Mouse (Mus musculus) lung, postnatal 0 days (tissue): ENCODE measurements at regions not wholly inside any gene's neighbourhood (a gene's known extent, or its start where the extent isn't known, plus 50 kb on each side); places are given as distances from the start of the nearest gene placed in this dataset.

Experiments
- ATAC-seq: fragments of 200-750 bp; cut with Nextera tagmentation; 2 replicates; pipeline ENCODE4 v1.8.0; 2017; ENCODE audit warnings: moderate library complexity
- DNase-seq: peaks from one replicate; pipeline ENCODE4 v3.0.0-alpha.2; 2016; ENCODE audit warnings: low spot score
- H3K27ac ChIP-seq: fragments of 300-500 bp; sonication (generic); 2 replicates; pipeline ENCODE4 v1.5.1; 2014; ENCODE audit warnings: antibody characterized with exemption, mild to moderate bottlenecking, low read length, mixed read lengths
- H3K27me3 ChIP-seq: fragments of 300-500 bp; sonication (generic); replicated peaks from 2 replicates; pipeline ENCODE4 v1.6.1; 2014; ENCODE audit warnings: low read length, mixed read lengths; ENCODE audit not compliant: insufficient read depth
- H3K36me3 ChIP-seq: fragments of 300-500 bp; sonication (generic); 2 replicates; pipeline ENCODE4 v1.6.1; 2014; ENCODE audit warnings: low read length, mixed read lengths; ENCODE audit not compliant: insufficient read depth
- H3K4me1 ChIP-seq: fragments of 300-500 bp; sonication (generic); 2 replicates; pipeline ENCODE4 v1.6.1; 2014; ENCODE audit warnings: antibody characterized with exemption, low read depth, low read length, mixed read lengths; ENCODE audit not compliant: insufficient read depth
- H3K4me2 ChIP-seq: fragments of 300-500 bp; sonication (generic); replicated peaks from 2 replicates; pipeline ENCODE4 v1.6.1; 2014; ENCODE audit warnings: low read depth, mild to moderate bottlenecking, low read length, moderate library complexity, mixed read lengths
- H3K4me3 ChIP-seq: fragments of 300-500 bp; sonication (generic); 2 replicates; pipeline ENCODE4 v1.5.1; 2014; ENCODE audit warnings: low read depth, low read length
- H3K9ac ChIP-seq: fragments of 300-500 bp; sonication (generic); replicated peaks from 2 replicates; pipeline ENCODE4 v1.6.1; 2014; ENCODE audit warnings: low read depth, mild to moderate bottlenecking
- H3K9me3 ChIP-seq: fragments of 300-500 bp; sonication (generic); 2 replicates; pipeline ENCODE4 v1.6.1; 2016; ENCODE audit warnings: low read length, mixed read lengths
- CTCF ChIP-seq: IDR thresholded peaks from 2 replicates; pipeline ENCODE4 v1.5.1; 2016; ENCODE audit warnings: antibody characterized with exemption, mild to moderate bottlenecking
- EP300 ChIP-seq: IDR thresholded peaks from 2 replicates; pipeline ENCODE4 v1.6.1; 2016; ENCODE audit warnings: antibody characterized with exemption, mild to moderate bottlenecking, control low read depth
- WGBS: fragments of 180-500 bp; shearing (Covaris S2); extraction: QIAGEN DNeasy Blood & Tissue Kit; methylation state at CpG from one replicate; pipeline ENCODE4 v1.1.7; 2014; 5-methylcytosine and 5-hydroxymethylcytosine counted together

DNA sequence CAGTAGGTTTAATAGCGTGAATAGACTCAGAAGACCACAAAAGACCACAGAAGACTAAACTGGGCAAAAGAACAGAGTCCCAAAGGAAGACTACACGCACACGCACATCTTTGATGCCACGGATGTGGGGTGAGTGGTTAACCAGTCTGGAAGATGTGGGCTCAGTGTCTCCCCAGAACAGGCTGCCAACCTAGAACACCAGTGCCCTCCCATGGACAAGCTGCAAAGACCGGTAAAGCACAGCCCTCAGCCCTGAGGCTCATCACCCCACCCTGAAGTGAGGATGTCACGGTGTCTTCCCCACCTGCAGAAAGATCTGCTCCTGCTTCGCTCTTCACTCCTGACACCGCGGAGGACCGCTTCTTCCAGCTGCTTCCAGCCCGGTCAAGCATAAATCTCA, 295.9 kb downstream of the Agtpbp1 start:
- H3K9ac ChIP-seq = no peak overlapping the region
- no peak for ATAC-seq
- H3K27me3 ChIP-seq = no peaks in the 10 kb centered on the region
- H3K9me3 ChIP-seq = no peaks in the 10 kb centered on the region
- DNase-seq = no peak
- 67% methylated on average over 11 of the region's 11 CpGs for WGBS
- H3K4me2 ChIP-seq = no peak overlapping the region
- H3K4me1 ChIP-seq = no peaks in the 10 kb centered on the region
- H3K27ac ChIP-seq = no peak overlapping the region
- H3K36me3 ChIP-seq = no peaks in the 10 kb centered on the region
- H3K4me3 ChIP-seq = no peak overlapping the region
- TF ChIP-seq EP300 = no peak
- peak; percentile 39 for TF ChIP-seq CTCF

DNA sequence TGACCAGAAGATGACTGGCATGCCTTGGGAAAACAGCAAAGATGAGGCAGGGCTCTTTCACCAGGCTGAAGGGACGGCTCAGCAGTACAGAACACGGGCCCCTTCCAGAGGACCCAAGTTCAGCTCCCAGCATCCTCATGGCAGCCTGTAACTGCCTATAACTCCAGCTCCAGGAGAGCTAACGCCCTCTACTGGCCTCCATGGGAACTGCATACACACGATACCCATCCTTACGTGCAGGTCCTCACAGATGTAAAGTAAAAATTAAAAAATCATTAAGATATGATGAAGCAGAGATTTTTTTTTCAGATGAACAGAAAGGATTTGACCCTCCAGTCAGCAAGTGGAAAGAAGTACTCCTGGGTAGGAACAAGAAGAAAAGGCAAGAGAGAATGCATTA, 303.8 kb downstream of the Agtpbp1 start:
- TF ChIP-seq CTCF = no peak
- TF ChIP-seq EP300 = no peak
- no peak overlapping the region for H3K9ac ChIP-seq
- no peaks in the 10 kb centered on the region for H3K27me3 ChIP-seq
- no peaks in the 10 kb centered on the region for H3K9me3 ChIP-seq
- 74% methylated on average over 5 of the region's 5 CpGs for WGBS
- no peaks in the 10 kb centered on the region for H3K36me3 ChIP-seq
- no peak overlapping the region for H3K4me2 ChIP-seq
- H3K27ac ChIP-seq = no peak overlapping the region
- no peaks in the 10 kb centered on the region for H3K4me1 ChIP-seq
- H3K4me3 ChIP-seq = no peak overlapping the region
- no peak for DNase-seq
- ATAC-seq = no peak

DNA sequence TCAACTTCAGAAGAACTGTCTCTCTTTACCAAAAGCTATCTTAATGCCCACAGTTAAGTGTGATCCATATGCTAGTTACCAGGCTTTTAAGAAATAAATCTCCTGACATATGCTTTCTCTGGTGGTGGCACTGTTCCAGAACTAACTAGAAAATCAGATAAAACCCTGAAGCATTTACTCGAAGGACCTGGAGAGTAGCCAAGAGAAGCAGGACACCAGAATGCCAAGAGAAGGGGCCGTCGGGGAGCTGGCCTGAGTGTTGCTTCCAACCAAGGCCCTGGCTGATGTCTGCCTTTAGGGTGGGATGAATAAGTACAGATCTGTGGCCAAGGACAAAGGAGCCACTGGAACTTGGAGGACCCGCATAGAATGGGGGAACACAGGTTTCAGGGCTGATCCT, 305.9 kb downstream of the Agtpbp1 start:
- no peaks in the 10 kb centered on the region for H3K36me3 ChIP-seq
- DNase-seq = peak; percentile 69
- H3K9ac ChIP-seq = no peak overlapping the region
- H3K4me3 ChIP-seq = no peak overlapping the region
- H3K4me2 ChIP-seq = no peak overlapping the region
- 34% methylated on average over 4 of the region's 4 CpGs for WGBS
- no peaks in the 10 kb centered on the region for H3K4me1 ChIP-seq
- TF ChIP-seq EP300 = no peak
- TF ChIP-seq CTCF = no peak
- ATAC-seq = no peak
- no peak overlapping the region for H3K27ac ChIP-seq
- H3K27me3 ChIP-seq = no peaks in the 10 kb centered on the region
- H3K9me3 ChIP-seq = no peaks in the 10 kb centered on the region

DNA sequence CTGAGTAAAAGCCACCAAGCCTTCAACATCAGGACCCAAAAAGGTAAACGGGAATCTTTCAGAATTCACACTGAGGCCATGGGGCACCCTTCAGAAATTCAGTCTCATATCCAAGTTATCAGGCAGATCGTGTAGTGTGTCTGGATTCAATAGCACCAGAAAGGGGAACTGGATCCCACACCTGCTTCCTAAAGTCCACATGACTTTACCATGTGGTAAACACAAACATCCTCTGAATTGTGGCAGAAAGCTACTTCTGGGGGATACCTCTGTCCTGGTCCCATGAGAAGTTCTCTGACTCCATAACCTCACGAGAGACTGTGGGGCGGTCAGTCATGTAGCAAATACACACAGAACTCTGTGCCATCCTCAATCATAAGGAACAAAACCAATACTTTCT, 313.4 kb downstream of the Agtpbp1 start:
- Histone ChIP-seq H3K36me3 (no peaks in the 10 kb centered on the region), H3K9me3 (no peaks in the 10 kb centered on the region), H3K4me3 (no peak overlapping the region), H3K4me1 (no peaks in the 10 kb centered on the region), H3K9ac (no peak overlapping the region), H3K4me2 (no peak overlapping the region), H3K27ac (no peak overlapping the region), H3K27me3 (no peaks in the 10 kb centered on the region)
- WGBS = 77% methylated on average over 4 of the region's 4 CpGs
- TF ChIP-seq EP300 = no peak
- no peak for TF ChIP-seq CTCF
- ATAC-seq (no peak), DNase-seq (no peak)

DNA sequence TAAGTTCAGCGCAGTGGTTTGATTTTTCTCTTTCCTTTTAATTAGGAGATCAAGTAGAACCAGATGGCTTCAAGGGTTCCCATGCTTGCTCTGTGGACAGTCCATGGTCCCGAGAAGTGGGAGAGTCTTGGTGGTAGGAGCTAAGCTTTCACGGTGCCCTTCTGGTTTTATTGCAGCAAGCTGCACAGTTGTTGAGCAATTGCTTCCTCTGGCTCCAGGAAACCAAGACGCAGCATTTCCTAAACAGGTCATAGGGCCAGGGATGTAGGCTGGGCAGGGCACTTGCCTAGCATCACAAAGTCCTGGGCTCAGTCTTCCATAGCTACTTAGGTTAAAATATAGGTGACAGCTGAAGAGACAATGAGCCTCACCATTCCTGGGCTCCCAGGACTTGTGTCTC, 318.2 kb downstream of the Agtpbp1 start:
- no peak overlapping the region for H3K4me3 ChIP-seq
- H3K9ac ChIP-seq = no peak overlapping the region
- H3K4me1 ChIP-seq = no peaks in the 10 kb centered on the region
- TF ChIP-seq EP300 (no peak), CTCF (no peak)
- H3K36me3 ChIP-seq = no peaks in the 10 kb centered on the region
- ATAC-seq (no peak), DNase-seq (no peak)
- H3K9me3 ChIP-seq = no peaks in the 10 kb centered on the region
- no peak overlapping the region for H3K27ac ChIP-seq
- WGBS = 63% methylated on average over 4 of the region's 4 CpGs
- H3K27me3 ChIP-seq = no peaks in the 10 kb centered on the region
- H3K4me2 ChIP-seq = no peak overlapping the region

DNA sequence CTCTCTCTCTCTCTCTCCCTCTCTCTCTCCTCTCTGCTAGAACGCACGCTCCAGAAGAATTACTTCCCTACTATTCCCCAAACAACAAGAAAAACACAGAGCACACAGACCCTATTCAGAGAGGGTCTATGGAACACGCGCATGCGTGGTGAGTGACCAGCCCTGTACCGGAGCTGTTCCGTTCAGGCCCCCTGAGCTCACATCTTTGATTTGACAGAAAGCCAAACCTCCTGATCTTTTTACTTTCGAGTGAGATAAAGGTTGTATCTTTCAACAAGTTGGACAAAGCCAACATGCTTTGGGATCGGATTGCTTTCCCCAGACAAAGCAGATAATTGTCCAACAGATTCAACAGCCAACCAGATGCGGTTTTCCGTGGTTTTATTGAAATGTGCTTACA, 320.9 kb downstream of the Agtpbp1 start:
- Histone ChIP-seq H3K4me3 (no peak overlapping the region), H3K4me2 (no peak overlapping the region), H3K9ac (no peak overlapping the region), H3K27ac (no peak overlapping the region), H3K36me3 (no peaks in the 10 kb centered on the region), H3K27me3 (no peaks in the 10 kb centered on the region), H3K4me1 (no peaks in the 10 kb centered on the region), H3K9me3 (no peaks in the 10 kb centered on the region)
- TF ChIP-seq CTCF (no peak), EP300 (no peak)
- DNase-seq (no peak), ATAC-seq (no peak)
- 73% methylated on average over 11 of the region's 11 CpGs for WGBS

DNA sequence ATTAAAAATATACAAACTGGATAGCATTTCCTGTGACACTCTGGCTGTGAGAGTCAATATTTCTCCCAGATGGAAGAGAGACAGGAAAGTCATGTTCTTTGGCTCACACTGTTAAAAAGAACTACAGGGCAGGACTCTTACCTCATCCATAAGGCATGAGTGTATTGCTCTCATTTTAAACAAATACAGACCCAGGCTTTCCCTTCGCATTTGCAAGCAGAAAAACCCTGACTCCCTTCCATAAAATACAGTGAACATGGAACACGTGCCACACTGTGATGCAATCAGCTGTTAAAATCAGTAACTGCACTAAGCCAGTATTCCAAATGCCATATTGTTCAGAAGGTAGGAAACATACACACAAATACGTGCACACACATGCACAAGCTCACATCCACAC, 323.1 kb downstream of the Agtpbp1 start:
- DNase-seq (peak; percentile 55), ATAC-seq (peak; percentile 65)
- WGBS = 37% methylated on average over 3 of the region's 3 CpGs
- H3K36me3 ChIP-seq = no peaks in the 10 kb centered on the region
- no peak overlapping the region for H3K4me3 ChIP-seq
- no peak overlapping the region for H3K27ac ChIP-seq
- no peaks in the 10 kb centered on the region for H3K4me1 ChIP-seq
- no peak overlapping the region for H3K4me2 ChIP-seq
- H3K9ac ChIP-seq = no peak overlapping the region
- H3K9me3 ChIP-seq = no peaks in the 10 kb centered on the region
- no peak for TF ChIP-seq CTCF
- no peak for TF ChIP-seq EP300
- no peaks in the 10 kb centered on the region for H3K27me3 ChIP-seq
